Mouse (Mus musculus): ENCODE data around the gene Tprgl.

DNA sequence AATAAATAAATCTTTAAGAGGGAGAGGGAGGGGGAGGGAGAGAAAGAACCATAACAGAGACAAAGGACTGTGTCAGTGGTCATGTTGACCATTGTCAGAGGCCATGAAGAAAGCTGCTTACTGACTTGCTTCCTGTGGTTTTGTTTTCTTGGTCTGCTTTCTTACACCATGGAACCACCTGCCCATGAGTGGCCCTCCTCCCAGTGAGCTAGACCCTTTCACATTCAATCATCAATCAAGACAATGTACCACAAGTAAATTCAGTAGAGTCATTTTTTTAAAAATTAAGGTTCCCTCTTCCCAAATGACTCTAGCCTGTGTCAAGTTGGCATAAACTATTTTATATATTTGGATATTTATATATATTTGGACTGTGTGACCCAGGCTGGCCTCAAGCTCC is 30.5 kb downstream of the Tprgl start:
- TF ChIP-seq POLR2AphosphoS2 (IDR thresholded peaks at IDR 0.05; ENCODE audit: insufficient read length, low read depth) (no peak), POLR2A (IDR thresholded peaks at IDR 0.05; ENCODE audit: insufficient read length, low read depth) (no peak), MAX (IDR thresholded peaks at IDR 0.05; ENCODE audit: low read depth) (no peak), TCF12 (IDR thresholded peaks at IDR 0.05; ENCODE audit: insufficient read depth, poor library complexity, severe bottlenecking) (no peak), CEBPB (IDR thresholded peaks at IDR 0.05; ENCODE audit: insufficient read depth, poor library complexity, severe bottlenecking) (no peak), MYOG (IDR thresholded peaks at IDR 0.05; ENCODE audit: control insufficient read depth in 1 of 3, insufficient read depth in 1 of 3, insufficient read length in 2 of 3, low read depth in 2 of 3) (no peak)
